Mouse (Mus musculus) regulatory T cell (primary cell): ENCODE data around the gene Rpa1.

Experiments used
- in situ Hi-C: fragments of 300-600 bp; cut with MboI, MseI; formaldehyde crosslinking; loops from one replicate; pipeline ENCODE4 v1.15.1; 2025; ENCODE audit warnings: high pct_unique_total_duplicates

Rpa1 gene

GRCm38 (mm10) chr11:75262791-75263190 lies 85.3 kb downstream of the Rpa1 start:
- in situ Hi-C loops, result no loop called here

- in situ Hi-C loops, result no loop called here
Observed at GRCm38 (mm10) chr11:75262181-75262580, 85.9 kb downstream of the Rpa1 start.

- in situ Hi-C loops, result no loop called here
Observed at GRCm38 (mm10) chr11:75261730-75262129, 86.4 kb downstream of the Rpa1 start.

GRCm38 (mm10) chr11:75261016-75261415 lies 87.1 kb downstream of the Rpa1 start:
- in situ Hi-C loops, result no loop called here

GRCm38 (mm10) chr11:75259996-75260561 lies 88.0 kb downstream of the Rpa1 start:
- in situ Hi-C loops, result no loop called here

- in situ Hi-C loops, result no loop called here
Observed at GRCm38 (mm10) chr11:75259416-75259815, 88.7 kb downstream of the Rpa1 start.

GRCm38 (mm10) chr11:75257056-75257648 lies 91.0 kb downstream of the Rpa1 start:
- in situ Hi-C loops, result no loop called here

- in situ Hi-C loops, result no loop called here
Observed at GRCm38 (mm10) chr11:75255330-75255729, 92.8 kb downstream of the Rpa1 start.

- in situ Hi-C loops, result no loop called here
Observed at GRCm38 (mm10) chr11:75254252-75254912, 93.7 kb downstream of the Rpa1 start.

GRCm38 (mm10) chr11:75251557-75252070 lies 96.5 kb downstream of the Rpa1 start:
- in situ Hi-C loops, result no loop called here

- in situ Hi-C loops, result no loop called here
Observed at GRCm38 (mm10) chr11:75251006-75251512, 97.1 kb downstream of the Rpa1 start.

- in situ Hi-C loops, result no loop called here
Observed at GRCm38 (mm10) chr11:75249588-75249987, 98.5 kb downstream of the Rpa1 start.
